In the genomic region with DNA sequence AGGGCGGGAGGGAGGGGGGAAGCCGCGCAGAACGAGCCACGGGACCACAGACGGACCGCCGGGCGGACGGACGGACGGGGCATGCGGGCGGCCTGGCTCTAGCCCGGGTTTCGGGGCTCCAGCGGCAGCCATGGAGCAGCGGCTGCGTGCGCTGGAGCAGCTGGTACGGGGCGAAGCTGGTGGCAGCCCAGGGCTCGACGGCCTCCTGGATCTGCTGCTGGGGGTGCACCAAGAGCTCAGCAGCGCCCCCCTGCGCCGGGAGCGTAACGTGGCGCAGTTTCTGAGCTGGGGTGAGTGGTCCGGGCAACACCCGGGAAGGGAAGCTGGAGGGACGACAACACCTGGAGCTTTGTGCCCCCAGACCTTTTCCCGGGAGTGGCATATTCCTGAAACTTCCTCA, we compare ENCODE assay signal across 8 mouse cellular contexts. TPM values are rescaled to one million over a fixed set of nuclear protein-coding genes. Genes with fewer than 3 reads are reported as not detected.
A peak's percentile ranks its signal among the peaks of the same experiment; 100 is the strongest.
DNase-seq lines count a peak whose midpoint lies in the region; ATAC-seq lines count a peak whose summit lies in the region.

No protein-coding gene starts in this region.

- peak; percentile 55 for ATAC-seq in erythroid progenitor cell, adult 5-6 weeks (replicated peaks; ENCODE audit: low FRiP score, poor library complexity, severe bottlenecking)
- ATAC-seq in megakaryocyte-erythroid progenitor cell, adult 5-6 weeks (replicated peaks; ENCODE audit: low FRiP score, low TSS enrichment, poor library complexity, severe bottlenecking) = peak; percentile 56

- peaks cover 26% of the 10 kb centered on the region for H3K4me1 ChIP-seq in brown adipose tissue, adult 24 weeks (ENCODE audit: control insufficient read depth, insufficient read depth, insufficient read length, low read length)

- DNase-seq in NIH3T3 (ENCODE audit: low read depth) = peak; percentile 58
- peak; percentile 83 to 92 for DNase-seq in heart, postnatal 10 days
- DNase-seq in kidney, postnatal 36 days = peak; percentile 80 to 94
- DNase-seq in spleen, adult 12 weeks (ENCODE audit: low spot score) = peak; percentile 73
- DNase-seq in frontal cortex, postnatal 25 days (ENCODE audit: low spot score in 2 of 2) = no peak

- intact Hi-C loops in heart, postnatal 10 days (cut with DNase I) = loop anchor here (2.0 kb wide), 1 partner anchor 24 kb away; no protein-coding TSS in a partner anchor

- H3K27ac ChIP-seq in brown adipose tissue, adult 24 weeks (replicated peaks; ENCODE audit: low read depth, low read length) = no peak overlapping the region

- H3K4me3 ChIP-seq in brown adipose tissue, adult 24 weeks (ENCODE audit: insufficient read depth, low read depth, low read length) = peak overlapping the region; percentile 73

RNA-seq across cellular contexts. Expression of gene Cdc42bpg, which starts 0.3 kb away (rescaled TPM):
- polyA plus RNA-seq in brown adipose tissue, adult 24 weeks (2012; ENCODE audit: insufficient read depth, insufficient read length, missing spikeins) = 2.5 and 2.8 TPM in 2 replicates
- 0.36 TPM in 1 of 2 replicates, not detected in the other for total RNA-seq in erythroid progenitor cell, adult 5-6 weeks (2015; ENCODE audit: low replicate concordance)
- total RNA-seq in erythroid progenitor cell, adult 5-6 weeks (2017; ENCODE audit: low replicate concordance) = 1.4 and 1.5 TPM in 2 replicates
- 1 to 10 TPM; 9.6 to 9.9 TPM for total RNA-seq in heart, postnatal 10 days (2021)
- 3.4 and 4.4 TPM in 2 replicates for total RNA-seq in megakaryocyte-erythroid progenitor cell, adult 5-6 weeks (2014; fragmentation: Nextera tagmentation)
- 3.1 and 3.7 TPM in 2 replicates for total RNA-seq in megakaryocyte-erythroid progenitor cell, adult 5-6 weeks (2017)

RNA-seq across cellular contexts. Expression of gene Men1, which starts 28.2 kb away (rescaled TPM):
- polyA plus RNA-seq in brown adipose tissue, adult 24 weeks (2012; ENCODE audit: insufficient read depth, insufficient read length, missing spikeins) = 13.9 and 22.2 TPM in 2 replicates
- 5.4 and 23.9 TPM in 2 replicates for total RNA-seq in erythroid progenitor cell, adult 5-6 weeks (2015; ENCODE audit: low replicate concordance)
- 10.0 and 17.1 TPM in 2 replicates for total RNA-seq in erythroid progenitor cell, adult 5-6 weeks (2017; ENCODE audit: low replicate concordance)
- 10 to 100 TPM; 18.6 to 21.8 TPM for total RNA-seq in heart, postnatal 10 days (2021)
- total RNA-seq in megakaryocyte-erythroid progenitor cell, adult 5-6 weeks (2014; fragmentation: Nextera tagmentation) = 39.8 and 56.2 TPM in 2 replicates
- 17.8 and 19.8 TPM in 2 replicates for total RNA-seq in megakaryocyte-erythroid progenitor cell, adult 5-6 weeks (2017)

RNA-seq across cellular contexts. Expression of gene Ehd1, which starts 30.1 kb away (rescaled TPM):
- 39.6 and 42.8 TPM in 2 replicates for polyA plus RNA-seq in brown adipose tissue, adult 24 weeks (2012; ENCODE audit: insufficient read depth, insufficient read length, missing spikeins)
- total RNA-seq in erythroid progenitor cell, adult 5-6 weeks (2015; ENCODE audit: low replicate concordance) = 20.1 and 23.4 TPM in 2 replicates
- 17.5 and 30.7 TPM in 2 replicates for total RNA-seq in erythroid progenitor cell, adult 5-6 weeks (2017; ENCODE audit: low replicate concordance)
- total RNA-seq in heart, postnatal 10 days (2021) = 100 to 1,000 TPM; 129 to 181 TPM
- 50.0 and 60.7 TPM in 2 replicates for total RNA-seq in megakaryocyte-erythroid progenitor cell, adult 5-6 weeks (2014; fragmentation: Nextera tagmentation)
- total RNA-seq in megakaryocyte-erythroid progenitor cell, adult 5-6 weeks (2017) = 26.7 and 62.5 TPM in 2 replicates

RNA-seq across cellular contexts. Expression of gene Map4k2, which starts 34.3 kb away (rescaled TPM):
- 7.9 and 14.0 TPM in 2 replicates for polyA plus RNA-seq in brown adipose tissue, adult 24 weeks (2012; ENCODE audit: insufficient read depth, insufficient read length, missing spikeins)
- total RNA-seq in erythroid progenitor cell, adult 5-6 weeks (2015; ENCODE audit: low replicate concordance) = 14.7 and 19.8 TPM in 2 replicates
- total RNA-seq in erythroid progenitor cell, adult 5-6 weeks (2017; ENCODE audit: low replicate concordance) = 19.4 and 37.7 TPM in 2 replicates
- 10 to 100 TPM; 52.3 to 52.4 TPM for total RNA-seq in heart, postnatal 10 days (2021)
- total RNA-seq in megakaryocyte-erythroid progenitor cell, adult 5-6 weeks (2014; fragmentation: Nextera tagmentation) = 37.3 and 41.8 TPM in 2 replicates
- 9.4 and 27.2 TPM in 2 replicates for total RNA-seq in megakaryocyte-erythroid progenitor cell, adult 5-6 weeks (2017)

RNA-seq across cellular contexts. Expression of gene Sf1, which starts 56.9 kb away (rescaled TPM):
- polyA plus RNA-seq in brown adipose tissue, adult 24 weeks (2012; ENCODE audit: insufficient read depth, insufficient read length, missing spikeins) = 47.9 and 56.8 TPM in 2 replicates
- total RNA-seq in erythroid progenitor cell, adult 5-6 weeks (2015; ENCODE audit: low replicate concordance) = 145 and 153 TPM in 2 replicates
- total RNA-seq in erythroid progenitor cell, adult 5-6 weeks (2017; ENCODE audit: low replicate concordance) = 171 and 223 TPM in 2 replicates
- total RNA-seq in heart, postnatal 10 days (2021) = 100 to 1,000 TPM; 118 to 143 TPM
- total RNA-seq in megakaryocyte-erythroid progenitor cell, adult 5-6 weeks (2014; fragmentation: Nextera tagmentation) = 286 and 398 TPM in 2 replicates
- 253 and 302 TPM in 2 replicates for total RNA-seq in megakaryocyte-erythroid progenitor cell, adult 5-6 weeks (2017)

Comparison
In these comparisons a context has a peak if more than half of its experiments do, and no peak if none do; other contexts are left out.
1. DNase-seq: peak in NIH3T3 (single experiment), heart, postnatal 10 days (2 of 2), kidney, postnatal 36 days (2 of 2) and spleen, adult 12 weeks (single experiment); none in frontal cortex, postnatal 25 days (0 of 2).